Mouse (Mus musculus) hindbrain, embryonic 10.5 days (tissue): ENCODE measurements around the gene Ntm. TPM values are rescaled to one million over a fixed set of nuclear protein-coding genes. Genes with fewer than 3 reads are reported as not detected.

Experiments
- DNase-seq: peaks from one replicate; pipeline ENCODE4 v3.0.0-alpha.2; 2017; ENCODE audit warnings: low spot score
- H3K27ac ChIP-seq: fragments of 300-500 bp; sonication (generic); 2 replicates; pipeline ENCODE4 v1.5.1; 2016; ENCODE audit warnings: mild to moderate bottlenecking, moderate library complexity
- H3K27me3 ChIP-seq: fragments of 300-500 bp; sonication (generic); 2 replicates; pipeline ENCODE4 v1.6.1; 2016; ENCODE audit warnings: mild to moderate bottlenecking; ENCODE audit not compliant: poor library complexity, insufficient read depth, severe bottlenecking
- H3K36me3 ChIP-seq: fragments of 300-500 bp; sonication (generic); 2 replicates; pipeline ENCODE4 v1.6.1; 2016; ENCODE audit warnings: mild to moderate bottlenecking, moderate library complexity
- H3K4me1 ChIP-seq: fragments of 300-500 bp; sonication (generic); replicated peaks from 2 replicates; pipeline ENCODE4 v1.6.1; 2016; ENCODE audit warnings: mild to moderate bottlenecking
- H3K4me3 ChIP-seq: fragments of 300-500 bp; sonication (generic); 2 replicates; pipeline ENCODE4 v1.5.1; 2016; ENCODE audit warnings: mild to moderate bottlenecking, moderate library complexity
- H3K9me3 ChIP-seq: fragments of 300-500 bp; sonication (generic); 2 replicates; pipeline ENCODE4 v1.6.1; 2016; ENCODE audit warnings: mild to moderate bottlenecking, moderate library complexity
- WGBS: fragments of 180-500 bp; shearing (Covaris S2); methylation state at CpG from one replicate; pipeline ENCODE4 v1.1.7; 2016; 5-methylcytosine and 5-hydroxymethylcytosine counted together
- polyA plus RNA-seq: library from polyadenylated mRNA; unstranded; fragments of >200 nt; fragmentation: Nextera tagmentation; extraction: Ambion mirVana; gene quantifications from 2 replicates; pipeline ENCODE4 v1.2.1, GENCODE M21; 2016

Ntm gene
- polyA plus RNA-seq, 1 experiment from 2014 or later, result 12.1 TPM

DNA sequence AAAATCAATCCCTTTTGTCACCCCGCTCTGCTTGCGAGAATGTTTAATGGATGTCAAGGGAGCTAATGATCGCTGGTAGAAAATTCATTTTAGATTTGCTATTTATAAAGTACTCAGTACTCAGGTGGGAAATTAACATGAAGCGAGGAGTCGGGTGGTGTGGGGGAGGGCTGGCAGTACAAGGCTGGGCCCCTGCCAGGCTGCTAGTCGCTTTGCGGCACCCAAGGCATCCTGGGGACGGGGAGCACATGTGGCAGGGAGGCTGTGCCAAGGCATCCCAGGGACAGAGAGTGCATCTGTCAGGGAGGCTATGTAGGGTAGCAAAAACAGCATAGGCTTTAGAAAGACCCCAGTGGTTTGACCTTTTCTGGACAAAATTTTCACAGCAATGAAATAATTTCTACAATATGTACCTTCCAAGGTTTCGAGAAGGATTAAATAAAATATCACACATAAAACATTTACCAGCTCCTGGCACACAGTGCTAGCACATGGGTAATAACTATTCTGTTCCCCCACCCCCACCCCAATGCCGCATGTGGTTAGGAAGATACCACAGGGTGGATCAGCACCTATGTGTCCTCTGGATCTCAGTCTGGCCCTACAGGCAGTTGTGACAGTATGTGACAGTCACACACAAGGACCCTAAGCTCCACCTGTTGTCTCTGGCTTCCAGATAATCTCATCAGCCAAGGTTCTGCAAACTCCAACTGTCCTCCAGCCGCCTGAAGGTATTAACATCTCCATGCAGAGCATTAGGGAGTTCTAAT lies 20.6 kb downstream of the Ntm start:
- Histone ChIP-seq H3K36me3 (no peaks in the 10 kb centered on the region), H3K4me1 (peaks cover 10% of the 10 kb centered on the region), H3K27me3 (peaks cover 15% of the 10 kb centered on the region), H3K9me3 (no peaks in the 10 kb centered on the region), H3K4me3 (no peak overlapping the region), H3K27ac (no peak overlapping the region)
- 67% methylated on average over 11 of the region's 11 CpGs for WGBS
- no peak for DNase-seq

DNA sequence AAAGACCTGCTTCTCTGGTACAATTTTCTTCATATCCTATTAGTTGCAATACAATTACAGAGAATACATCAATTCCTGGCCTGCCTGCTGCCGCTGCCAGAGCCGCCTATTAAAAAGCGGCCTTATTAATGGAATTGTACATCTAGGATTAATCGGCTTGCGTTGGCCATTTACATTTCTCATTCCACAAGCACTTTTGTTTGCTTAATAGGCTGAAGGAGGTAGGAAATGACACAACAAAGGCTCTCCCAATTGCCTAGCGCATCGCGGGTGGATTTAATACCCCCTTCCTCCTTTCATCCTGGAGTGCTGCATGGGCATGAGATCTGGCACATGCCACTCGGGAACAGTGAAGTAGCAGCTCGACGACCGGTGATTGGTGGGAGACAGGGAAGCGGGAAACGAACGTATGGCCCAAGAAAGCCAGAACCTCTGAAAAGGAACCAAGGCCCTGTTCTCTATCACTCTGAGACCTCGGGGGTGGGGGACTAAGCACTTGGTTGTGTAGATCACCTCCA lies 23.4 kb downstream of the Ntm start:
- Histone ChIP-seq H3K36me3 (no peaks in the 10 kb centered on the region), H3K27me3 (peaks cover 15% of the 10 kb centered on the region), H3K27ac (no peak overlapping the region), H3K9me3 (no peaks in the 10 kb centered on the region), H3K4me3 (no peak overlapping the region), H3K4me1 (peaks cover 12% of the 10 kb centered on the region)
- 91% methylated on average over 16 of the region's 16 CpGs for WGBS
- no peak for DNase-seq

DNA sequence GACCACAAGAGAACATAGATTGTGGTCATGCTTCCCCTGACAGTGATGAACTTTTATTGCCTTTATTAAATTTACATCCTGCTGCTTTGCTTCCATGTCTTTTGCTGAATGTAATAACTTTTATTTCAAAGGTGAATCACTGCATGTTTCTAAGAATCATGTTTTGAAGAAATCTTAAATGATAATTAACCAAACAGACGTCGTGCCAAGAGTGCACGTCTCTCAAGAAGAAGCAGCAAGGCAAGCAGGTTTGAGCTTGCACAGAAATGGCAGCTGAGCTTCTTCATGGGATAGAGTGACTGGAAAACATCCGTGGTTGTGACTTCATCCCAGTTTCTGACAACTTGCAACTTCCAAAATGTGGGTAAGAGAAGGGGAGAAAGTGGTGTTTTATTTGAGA lies 34.1 kb downstream of the Ntm start:
- Histone ChIP-seq H3K9me3 (no peaks in the 10 kb centered on the region), H3K4me3 (no peak overlapping the region), H3K27ac (no peak overlapping the region), H3K27me3 (no peaks in the 10 kb centered on the region), H3K4me1 (no peaks in the 10 kb centered on the region), H3K36me3 (no peaks in the 10 kb centered on the region)
- WGBS, result 90% methylated on average over 4 of the region's 4 CpGs
- no peak for DNase-seq

DNA sequence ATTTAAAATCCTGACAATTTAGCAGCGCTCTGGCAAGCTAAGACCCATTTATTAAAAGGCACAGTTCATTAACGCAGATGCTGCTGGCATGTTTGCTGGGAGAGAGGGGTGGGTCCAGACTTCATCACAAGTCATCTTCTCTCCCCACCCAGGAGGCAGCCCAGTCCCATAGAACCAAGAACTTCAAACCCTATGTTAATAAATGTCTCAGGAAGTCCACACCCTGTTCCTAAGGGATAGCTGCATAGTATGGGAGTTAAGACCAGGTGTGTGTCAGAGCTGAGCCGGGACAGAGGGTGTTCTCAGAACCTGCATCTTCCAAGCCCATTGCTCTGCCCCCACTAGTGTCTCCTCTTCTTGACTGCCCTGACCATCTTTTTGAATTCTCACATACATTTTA lies 37.6 kb downstream of the Ntm start:
- Histone ChIP-seq H3K27ac (no peak overlapping the region), H3K27me3 (no peaks in the 10 kb centered on the region), H3K4me3 (no peak overlapping the region), H3K4me1 (peaks cover 14% of the 10 kb centered on the region), H3K9me3 (no peaks in the 10 kb centered on the region), H3K36me3 (no peaks in the 10 kb centered on the region)
- DNase-seq, result no peak
- WGBS, result 83% methylated on average over 3 of the region's 3 CpGs

DNA sequence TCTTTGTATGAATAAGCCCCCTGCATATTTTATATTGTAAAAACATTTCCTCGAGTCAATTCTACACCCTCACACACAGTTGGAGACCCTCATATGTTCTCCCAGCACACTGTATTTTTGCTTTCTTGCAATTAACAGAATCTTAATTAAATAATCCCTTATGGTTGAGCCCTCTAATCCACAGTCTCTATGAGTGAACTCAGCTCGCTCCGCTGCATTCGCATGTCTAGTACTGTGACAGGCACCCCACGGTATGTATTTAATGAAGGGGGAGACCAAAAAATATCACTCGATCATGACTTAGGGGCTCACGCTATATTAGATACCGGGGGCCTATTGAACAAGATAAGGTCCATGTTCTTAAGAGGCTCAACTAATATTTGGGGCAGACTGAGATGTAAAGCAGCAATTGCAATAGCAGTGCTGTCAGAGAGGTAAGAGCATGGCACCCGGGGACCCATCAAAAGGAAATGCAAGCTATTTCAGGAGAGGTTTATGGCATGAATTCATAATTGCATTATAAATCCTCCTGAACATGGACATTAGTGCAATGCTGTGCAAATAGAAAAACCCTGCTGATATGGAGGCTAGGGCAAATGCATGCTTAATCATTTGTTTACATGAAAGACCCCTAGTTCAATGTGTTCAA lies 64.4 kb downstream of the Ntm start:
- 76% methylated on average over 9 of the region's 9 CpGs for WGBS
- no peaks in the 10 kb centered on the region for H3K9me3 ChIP-seq

DNA sequence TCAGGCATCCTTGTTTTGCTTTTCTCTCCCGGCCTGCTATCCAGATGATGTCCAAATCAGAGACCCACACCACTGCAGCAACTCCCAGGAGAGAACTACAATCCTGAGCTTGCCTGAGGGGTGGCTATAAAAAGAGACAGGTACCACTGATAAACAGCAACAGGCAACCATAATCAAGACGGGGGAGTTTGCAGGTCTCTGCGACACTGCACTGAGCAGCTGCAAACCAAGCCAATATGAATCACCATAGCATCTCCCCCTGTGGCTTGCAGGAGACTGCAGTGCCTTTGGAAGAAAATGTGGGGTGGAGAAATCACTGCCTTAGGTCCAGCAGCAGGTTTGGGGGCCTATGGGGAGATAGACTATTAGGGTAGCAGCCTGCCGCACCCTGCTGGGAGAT lies 65.5 kb downstream of the Ntm start:
- H3K36me3 ChIP-seq, result no peaks in the 10 kb centered on the region
- H3K4me1 ChIP-seq, result no peaks in the 10 kb centered on the region
- no peak for DNase-seq
- H3K4me3 ChIP-seq, result no peak overlapping the region
- 67% methylated on average over 4 of the region's 4 CpGs for WGBS
- no peaks in the 10 kb centered on the region for H3K27me3 ChIP-seq
- no peaks in the 10 kb centered on the region for H3K9me3 ChIP-seq
- no peak overlapping the region for H3K27ac ChIP-seq

More for the DNA sequence above, 64.4 kb downstream of the Ntm start:
- no peaks in the 10 kb centered on the region for H3K27me3 ChIP-seq
- no peak for DNase-seq
- H3K36me3 ChIP-seq, result no peaks in the 10 kb centered on the region
- no peaks in the 10 kb centered on the region for H3K4me1 ChIP-seq
- H3K27ac ChIP-seq, result no peak overlapping the region
- no peak overlapping the region for H3K4me3 ChIP-seq

DNA sequence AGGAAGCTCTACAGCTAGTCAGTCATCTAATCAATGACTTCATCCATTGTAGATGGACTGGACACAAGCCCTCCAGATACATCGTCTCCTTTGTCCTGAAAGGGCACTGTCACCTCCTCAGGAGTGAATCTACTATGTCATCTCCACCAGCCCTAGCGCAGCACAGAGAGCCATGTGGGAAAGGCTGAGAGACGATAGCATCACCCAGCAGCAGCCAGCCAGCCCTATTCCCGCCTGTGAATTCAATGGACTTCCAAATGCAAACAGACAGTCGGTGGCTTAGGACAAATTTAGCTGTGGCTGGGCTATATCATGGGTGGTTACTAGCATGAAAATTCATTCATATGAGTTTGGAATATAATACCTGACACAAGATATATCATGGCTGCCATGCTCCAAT lies 70.1 kb downstream of the Ntm start:
- DNase-seq, result no peak
- H3K4me3 ChIP-seq, result no peak overlapping the region
- H3K4me1 ChIP-seq, result no peaks in the 10 kb centered on the region
- no peaks in the 10 kb centered on the region for H3K27me3 ChIP-seq
- H3K9me3 ChIP-seq, result no peaks in the 10 kb centered on the region
- 83% methylated on average over 5 of the region's 5 CpGs for WGBS
- H3K27ac ChIP-seq, result no peak overlapping the region
- H3K36me3 ChIP-seq, result no peaks in the 10 kb centered on the region

DNA sequence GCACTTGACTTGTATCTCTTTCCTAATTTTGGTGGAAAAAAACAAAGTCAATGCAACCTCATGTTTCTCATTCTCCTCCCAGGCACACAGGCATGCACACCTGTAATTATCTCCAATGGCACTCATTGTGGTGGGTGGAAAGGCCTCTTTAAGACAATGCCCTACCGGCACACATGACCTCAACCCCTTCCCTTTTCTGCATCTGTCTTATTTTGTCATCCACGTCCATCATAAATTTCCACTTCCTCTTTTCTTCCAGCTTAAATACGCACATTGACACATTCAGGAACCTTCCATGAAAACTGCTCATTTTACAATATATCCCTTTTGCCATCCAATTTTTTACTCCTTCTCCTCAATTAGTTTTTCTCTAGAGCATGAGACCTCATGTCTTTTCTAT lies 74.2 kb downstream of the Ntm start:
- H3K27me3 ChIP-seq, result no peaks in the 10 kb centered on the region
- no peaks in the 10 kb centered on the region for H3K36me3 ChIP-seq
- H3K4me3 ChIP-seq, result no peak overlapping the region
- DNase-seq, result no peak
- 86% methylated on average over 3 of the region's 3 CpGs for WGBS
- H3K27ac ChIP-seq, result no peak overlapping the region
- no peaks in the 10 kb centered on the region for H3K4me1 ChIP-seq
- 0 out of 2 replicates have a peak, but pooled peaks cover 4% of the 10 kb centered on the region for H3K9me3 ChIP-seq

DNA sequence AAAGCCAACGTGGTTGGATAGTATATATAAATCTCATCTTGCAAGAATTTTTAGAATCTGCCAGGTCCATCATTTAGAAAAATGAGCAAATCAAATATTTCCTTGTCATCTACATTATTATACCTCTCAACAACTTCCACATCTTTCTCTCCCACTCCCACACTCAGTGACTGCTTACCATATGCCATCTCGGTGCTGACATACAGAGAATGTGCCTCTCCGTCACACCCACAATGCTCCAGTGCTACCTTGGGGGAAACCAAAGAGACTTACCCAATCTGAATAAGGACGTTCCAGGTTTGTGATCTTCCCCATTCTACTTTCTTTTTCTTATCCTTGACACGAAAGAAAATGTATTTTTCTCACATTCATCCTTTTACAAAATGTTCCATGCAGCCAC lies 75.0 kb downstream of the Ntm start:
- no peak overlapping the region for H3K4me3 ChIP-seq
- H3K27ac ChIP-seq, result no peak overlapping the region
- H3K36me3 ChIP-seq, result no peaks in the 10 kb centered on the region

DNA sequence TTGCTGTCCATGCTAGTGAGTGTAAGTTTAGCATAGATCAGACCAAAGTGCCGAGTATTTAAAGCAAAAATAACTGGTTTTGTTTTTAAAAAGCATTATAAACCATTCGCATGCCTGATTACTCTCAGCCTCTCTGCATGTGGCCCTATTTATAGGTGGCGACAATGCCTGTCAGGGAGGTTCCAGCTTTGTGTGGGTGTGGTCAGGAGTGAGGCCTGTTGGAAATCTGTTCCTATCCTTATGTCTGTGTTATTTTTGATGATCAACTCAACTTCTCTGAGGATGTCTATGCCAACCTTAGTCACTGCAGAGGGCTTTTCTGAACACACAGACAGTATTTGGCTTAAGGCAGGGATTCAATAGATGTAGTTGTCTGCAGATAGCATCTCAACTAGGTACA lies 78.9 kb downstream of the Ntm start:
- H3K27me3 ChIP-seq, result 0 out of 2 replicates have a peak, but pooled peaks cover 6% of the 10 kb centered on the region
- no peak overlapping the region for H3K27ac ChIP-seq
- DNase-seq, result no peak
- no peak overlapping the region for H3K4me3 ChIP-seq
- no peaks in the 10 kb centered on the region for H3K4me1 ChIP-seq
- WGBS, result 66% methylated on average over 3 of the region's 3 CpGs
- no peaks in the 10 kb centered on the region for H3K36me3 ChIP-seq
- 0 out of 2 replicates have a peak, but pooled peaks cover 4% of the 10 kb centered on the region for H3K9me3 ChIP-seq

More for the DNA sequence above, 75.0 kb downstream of the Ntm start:
- Histone ChIP-seq H3K27me3 (no peaks in the 10 kb centered on the region), H3K9me3 (0 out of 2 replicates have a peak, but pooled peaks cover 4% of the 10 kb centered on the region), H3K4me1 (no peaks in the 10 kb centered on the region)
- 83% methylated on average over 5 of the region's 5 CpGs for WGBS
- no peak for DNase-seq

DNA sequence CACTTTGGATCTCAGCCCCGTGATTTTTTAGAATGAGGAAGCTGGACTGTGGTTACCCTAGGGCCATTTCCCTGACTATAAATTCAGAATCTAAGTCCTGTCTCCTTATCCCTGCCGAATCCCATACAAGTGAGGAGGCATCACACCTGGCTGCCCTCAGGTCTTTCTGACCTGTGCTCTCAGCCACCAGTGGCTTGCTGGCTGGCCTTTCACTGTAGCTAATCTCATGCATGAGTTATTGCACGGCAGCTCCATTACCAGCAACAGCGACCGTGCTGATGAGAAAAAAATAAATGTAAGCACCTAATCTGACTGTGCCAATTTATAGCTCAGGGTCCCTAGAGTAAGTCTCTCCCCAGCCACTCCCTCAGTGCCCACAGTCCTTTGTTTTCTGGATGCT lies 81.3 kb downstream of the Ntm start:
- Histone ChIP-seq H3K4me1 (no peaks in the 10 kb centered on the region), H3K4me3 (no peak overlapping the region), H3K9me3 (0 out of 2 replicates have a peak, but pooled peaks cover 4% of the 10 kb centered on the region), H3K27ac (no peak overlapping the region), H3K36me3 (no peaks in the 10 kb centered on the region), H3K27me3 (peaks cover 6% of the 10 kb centered on the region; the same call in 1 of the 2 replicates)
- DNase-seq, result no peak
- 87% methylated on average over 5 of the region's 5 CpGs for WGBS

DNA sequence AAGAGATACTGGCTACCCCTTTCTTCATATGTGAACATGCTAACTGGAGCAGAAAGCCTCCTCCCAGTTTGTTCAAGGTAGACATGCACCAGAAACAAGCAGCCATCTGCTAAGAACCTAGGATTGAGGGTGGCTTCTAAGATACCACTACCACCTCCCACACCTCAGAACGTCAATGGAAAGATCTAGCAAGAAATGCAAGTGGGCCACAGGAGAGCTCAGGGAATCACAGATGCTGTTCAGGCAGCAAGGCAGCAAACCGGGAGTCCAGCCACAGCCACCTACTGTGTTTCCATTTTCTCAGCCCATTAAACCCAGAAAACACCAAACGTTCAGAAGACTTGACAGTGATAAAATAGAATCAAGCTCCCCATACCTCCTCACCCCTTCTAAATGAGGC lies 85.4 kb downstream of the Ntm start:
- no peaks in the 10 kb centered on the region for H3K36me3 ChIP-seq
- WGBS, result 85% methylated on average over 3 of the region's 3 CpGs
- H3K4me1 ChIP-seq, result peaks cover 11% of the 10 kb centered on the region; the same call in 1 of the 2 replicates
- H3K9me3 ChIP-seq, result no peaks in the 10 kb centered on the region
- peaks cover 6% of the 10 kb centered on the region; the same call in 1 of the 2 replicates for H3K27me3 ChIP-seq
- no peak overlapping the region for H3K4me3 ChIP-seq
- no peak for DNase-seq
- no peak overlapping the region for H3K27ac ChIP-seq

DNA sequence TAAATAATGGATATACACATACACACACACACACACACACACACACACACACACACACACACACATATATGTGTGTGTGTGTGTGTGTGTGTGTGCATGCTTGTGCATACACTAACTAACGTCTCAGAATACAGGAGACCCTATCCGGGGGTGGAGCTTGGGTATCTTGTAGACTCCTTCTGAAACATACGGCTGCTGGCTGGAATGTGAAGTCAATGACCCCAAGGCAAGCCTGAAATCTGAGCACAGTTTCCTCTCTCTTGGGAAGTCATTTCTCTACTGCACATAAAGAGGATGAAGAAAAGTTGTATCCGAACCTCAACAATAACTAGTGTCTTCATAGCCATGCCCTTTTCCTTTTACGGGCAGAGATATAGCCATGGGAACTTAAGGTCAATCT lies 95.2 kb downstream of the Ntm start:
- WGBS, result 51% methylated on average over 5 of the region's 5 CpGs
- Histone ChIP-seq H3K4me1 (peaks cover 50% of the 10 kb centered on the region), H3K27ac (0 out of 2 replicates have a peak overlapping the region, but pooled peaks have one; percentile 45), H3K9me3 (no peaks in the 10 kb centered on the region), H3K27me3 (peaks cover 12% of the 10 kb centered on the region), H3K36me3 (no peaks in the 10 kb centered on the region), H3K4me3 (no peak overlapping the region)
- DNase-seq, result peak; percentile 30
